Mouse (Mus musculus): Measurements from ENCODE around the gene Zfp365. TPM values are rescaled to one million over a fixed set of nuclear protein-coding genes. Genes with fewer than 3 reads are reported as not detected.

Zfp365 gene
- total RNA-seq (2023) = 5.0 TPM

DNA sequence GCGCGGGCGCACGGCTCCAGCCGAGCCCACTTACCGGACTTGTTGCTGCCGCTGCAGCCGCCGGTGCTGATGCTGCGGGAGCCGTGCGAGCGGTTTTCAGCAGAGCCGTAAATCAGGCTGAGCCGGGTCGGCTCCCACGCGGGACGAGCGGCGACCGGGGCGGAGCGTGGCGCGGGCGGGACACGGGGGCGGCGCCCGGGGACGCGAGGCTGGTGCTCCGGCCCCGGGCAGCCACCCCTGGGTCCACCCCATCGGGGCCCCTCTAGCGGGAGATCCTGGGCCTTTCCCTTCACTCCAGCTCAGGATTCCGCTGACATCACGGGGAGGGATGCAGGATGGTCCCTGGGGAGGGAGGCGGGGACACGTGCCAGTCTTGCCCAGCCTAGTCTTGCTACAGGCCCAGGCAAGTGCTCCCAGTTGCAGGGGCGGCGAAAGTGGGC lies at the start of gene Zfp365:
Zfp365 (minus strand) TSS at position 326 of the 440 bp plus-strand sequence.

Other genes with a start within 250 kb of the Zfp365 start
- 1.2 TPM for gene Rtkn2, start 66.9 kb upstream of the Zfp365 start, total RNA-seq (2023)

All from CD4-positive naive resting alpha-beta T cell, adult 57 days (primary cell).